Mouse (Mus musculus): ENCODE data around the gene Fstl4.

- TF ChIP-seq CTCF (IDR thresholded peaks at IDR 0.05; ENCODE audit: borderline replicate concordance, control insufficient read depth, extremely low read depth, insufficient read depth, low read length, poor library complexity) (no peak), POLR2A (IDR thresholded peaks at IDR 0.05; ENCODE audit: control insufficient read depth, extremely low read depth, insufficient read depth, low read length, poor library complexity) (no peak)
Measured at GRCm38 (mm10) chr11:53025686-53026085, 261.3 kb downstream of the Fstl4 start.

All from thymus, adult 2 months (tissue).